Mouse (Mus musculus) testis, adult 2 months (tissue): ENCODE measurements around the gene Tbxas1.

Source experiments
- CTCF ChIP-seq: fragments of 200-500 bp; IDR thresholded peaks from 2 replicates; pipeline ENCODE4 v1.5.1; 2012; ENCODE audit warnings: low read depth, mild to moderate bottlenecking, inconsistent platforms, low read length, moderate library complexity; ENCODE audit not compliant: control insufficient read depth, insufficient read depth, insufficient replicate concordance
- POLR2A ChIP-seq: fragments of 200-500 bp; IDR thresholded peaks from 2 replicates; pipeline ENCODE4 v1.6.1; 2012; ENCODE audit warnings: low read depth, mild to moderate bottlenecking, inconsistent platforms, low read length, moderate library complexity; ENCODE audit not compliant: control insufficient read depth

- TF ChIP-seq CTCF (no peak), POLR2A (no peak)
Observed at GRCm38 (mm10) chr6:38840380-38840779, 34.8 kb upstream of the Tbxas1 start.
